Mouse (Mus musculus) brain, embryonic 14.5 days (tissue): ENCODE data around the gene Trarg1. TPM values are rescaled to one million over a fixed set of nuclear protein-coding genes. Genes with fewer than 3 reads are reported as not detected.
A peak's percentile ranks its signal among the peaks of the same experiment; 100 is the strongest.

Source experiments
- DNase-seq: peaks from one replicate; pipeline ENCODE4 v3.0.0-alpha.2; 2011; ENCODE audit warnings: low read depth
- CTCF ChIP-seq: fragments of 200-500 bp; IDR thresholded peaks from 2 replicates; pipeline ENCODE4 v1.5.1; 2012; ENCODE audit warnings: inconsistent platforms, mild to moderate bottlenecking, moderate library complexity, borderline replicate concordance; ENCODE audit not compliant: insufficient read depth, insufficient read length; ENCODE audit errors: extremely low read depth
- POLR2A ChIP-seq: fragments of 200-500 bp; IDR thresholded peaks from 2 replicates; pipeline ENCODE4 v1.6.1; 2012; ENCODE audit warnings: mild to moderate bottlenecking, inconsistent platforms, borderline replicate concordance; ENCODE audit not compliant: poor library complexity, insufficient read depth, insufficient read length, severe bottlenecking; ENCODE audit errors: extremely low read depth
- polyA plus RNA-seq: library from polyadenylated mRNA; depleted of rRNA; stranded (reverse); fragments of >200 nt; gene quantifications from 2 replicates; pipeline ENCODE4 v1.2.3, GENCODE M21; 2012

The Trarg1 gene
- polyA plus RNA-seq, 1 experiment = 0.14 TPM

DNA sequence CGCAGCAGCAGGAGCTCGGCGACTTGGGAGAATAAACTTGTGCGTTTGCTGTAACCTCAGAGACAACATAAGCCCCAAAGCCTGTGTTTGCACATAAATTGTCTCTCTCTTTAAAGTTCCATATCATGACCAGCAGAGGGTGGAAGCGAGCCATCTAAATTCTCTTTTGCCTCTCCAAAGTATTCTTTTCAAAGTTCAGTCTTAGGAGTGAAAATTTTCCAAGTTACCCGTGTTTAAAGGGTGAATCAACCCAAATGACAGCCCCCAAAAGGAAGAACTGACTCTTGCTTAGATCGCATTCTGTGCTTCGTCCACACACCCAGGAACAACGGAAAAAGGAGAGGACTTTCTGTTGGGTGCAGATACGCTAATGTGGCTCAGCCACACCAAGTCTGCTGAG, 24.5 kb upstream of the Trarg1 start:
- TF ChIP-seq POLR2A (no peak), CTCF (peak; percentile 45; the same call in 1 of the 2 replicates)
- DNase-seq = peak; percentile 79

DNA sequence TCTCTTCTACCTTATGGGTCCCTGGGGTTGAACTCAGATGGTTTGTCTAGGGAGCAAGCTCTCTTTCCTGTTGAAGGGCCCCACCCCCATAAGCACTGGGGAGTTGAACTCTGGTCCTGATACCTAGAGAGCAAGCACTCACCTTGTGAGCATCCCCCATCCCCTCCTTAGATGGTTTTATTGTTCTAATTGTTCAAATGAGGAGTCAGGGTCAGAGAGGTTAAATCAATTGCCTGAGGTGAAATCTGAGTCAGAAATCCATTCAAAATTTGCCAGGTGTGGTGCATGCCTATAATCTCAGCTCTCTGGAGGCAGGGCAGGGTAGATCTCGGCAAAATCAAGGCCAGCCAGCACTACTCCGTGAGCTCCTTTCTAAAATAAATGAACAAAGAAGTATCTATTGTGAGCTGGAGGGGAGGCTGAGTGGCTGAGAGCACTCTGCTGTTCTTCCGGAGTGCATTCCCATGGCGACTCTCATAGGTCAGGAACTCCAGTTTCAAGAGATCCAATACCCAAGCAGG, 22.1 kb upstream of the Trarg1 start:
- TF ChIP-seq CTCF = no peak
- TF ChIP-seq POLR2A = no peak
- DNase-seq = no peak

DNA sequence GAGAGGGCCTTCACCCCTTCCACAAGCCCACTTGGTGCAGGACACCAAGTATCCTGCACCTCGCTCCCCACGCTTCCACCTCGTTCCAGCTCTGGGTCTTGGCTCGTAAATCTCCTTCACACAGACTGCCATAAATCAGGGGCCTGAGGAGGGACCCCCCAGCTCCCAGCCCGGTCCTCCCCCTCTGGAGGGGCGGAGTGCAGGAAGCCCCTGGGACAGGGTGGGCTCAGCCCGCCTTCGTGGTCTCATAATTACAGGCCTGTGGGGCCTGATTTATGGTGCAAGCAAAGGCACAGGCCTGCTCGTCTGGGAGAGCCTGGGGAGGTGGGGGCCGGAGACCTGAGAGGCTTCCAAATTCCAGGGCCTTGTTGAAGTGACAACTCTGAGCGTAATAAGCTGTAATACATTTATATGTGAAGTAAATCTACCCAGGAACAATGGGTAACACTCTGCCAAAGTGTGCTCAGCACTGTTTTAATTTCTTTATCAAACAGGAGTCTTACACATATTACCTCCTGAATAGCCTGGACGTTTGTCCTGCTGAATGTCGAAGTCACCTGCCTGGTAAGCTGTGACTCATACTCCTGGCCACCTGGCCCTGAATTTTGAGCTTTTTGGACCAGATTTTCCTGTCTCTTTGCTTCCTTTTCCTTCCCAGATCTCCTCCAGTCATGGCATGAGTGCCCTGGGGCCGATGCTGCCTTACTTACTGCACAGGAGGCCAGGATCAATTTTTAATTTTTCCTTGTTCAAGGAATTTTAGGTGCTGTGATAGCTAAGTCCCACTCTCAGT, 20.3 kb upstream of the Trarg1 start:
- no peak for TF ChIP-seq CTCF
- no peak for TF ChIP-seq POLR2A
- DNase-seq = no peak

DNA sequence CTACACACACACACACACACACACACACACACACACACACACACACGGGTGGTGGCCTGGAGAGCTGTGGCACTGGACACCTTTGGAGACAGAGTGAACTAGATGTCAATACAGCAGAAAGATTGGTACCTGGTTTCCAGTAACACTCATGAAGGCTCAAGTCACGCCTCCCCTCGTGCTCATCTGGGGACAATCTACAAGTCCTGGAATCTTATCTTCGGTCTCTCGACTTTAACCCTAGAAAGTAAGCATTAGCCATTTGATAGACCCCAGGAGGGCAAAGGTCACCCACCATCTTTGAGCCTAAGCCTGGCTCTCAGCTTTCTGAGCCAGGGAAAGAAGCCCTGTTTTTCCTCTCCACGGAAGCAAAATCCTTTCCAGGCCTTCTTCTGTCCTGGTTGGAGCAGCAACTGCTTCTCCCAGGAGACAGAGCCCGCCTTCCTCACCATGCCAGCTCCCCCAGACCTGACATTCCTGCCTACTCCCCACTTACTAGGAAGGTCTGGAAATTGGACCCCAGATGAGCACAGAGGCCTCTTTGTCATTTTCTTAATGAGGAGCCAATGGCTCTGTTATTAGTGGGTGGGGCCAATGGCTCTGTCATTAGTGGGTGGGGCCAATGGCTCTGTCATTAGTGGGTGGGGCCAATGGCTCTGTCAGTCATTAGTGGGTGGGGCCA, 17.7 kb upstream of the Trarg1 start:
- no peak for TF ChIP-seq CTCF
- no peak for TF ChIP-seq POLR2A
- no peak for DNase-seq

DNA sequence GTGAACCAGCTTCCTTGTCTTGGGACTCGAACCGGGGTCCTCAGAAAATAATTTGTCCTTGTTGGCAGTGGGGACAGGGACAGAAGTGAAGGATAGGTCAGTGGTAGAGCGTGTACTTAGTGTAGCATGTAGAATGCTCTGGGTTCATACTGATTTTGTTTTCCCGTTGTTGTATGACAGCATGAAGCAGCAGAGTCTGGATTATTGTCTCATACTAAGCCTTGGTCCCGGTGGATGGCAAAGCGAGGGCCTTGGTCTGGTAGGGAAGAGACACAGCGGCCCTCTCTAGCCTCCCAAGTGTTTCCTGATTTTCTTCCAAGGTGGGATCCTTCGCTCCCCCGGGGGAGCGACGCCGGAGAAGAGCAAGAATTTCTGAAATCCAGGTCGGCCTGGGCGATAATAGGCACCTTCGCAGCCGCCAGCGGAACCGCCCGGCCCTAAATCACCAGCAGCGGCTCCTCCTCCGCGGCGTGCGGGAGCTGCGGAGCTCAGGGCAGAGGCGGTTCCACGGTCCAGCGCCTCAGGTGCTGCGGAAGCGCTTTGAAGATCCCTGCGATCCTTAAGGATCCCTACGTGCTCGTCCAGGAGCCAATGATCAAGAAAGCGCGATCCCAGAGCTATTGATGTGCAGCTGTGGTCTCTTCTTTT, 13.5 kb upstream of the Trarg1 start:
- TF ChIP-seq CTCF (no peak), POLR2A (no peak)
- DNase-seq = peak; percentile 50

DNA sequence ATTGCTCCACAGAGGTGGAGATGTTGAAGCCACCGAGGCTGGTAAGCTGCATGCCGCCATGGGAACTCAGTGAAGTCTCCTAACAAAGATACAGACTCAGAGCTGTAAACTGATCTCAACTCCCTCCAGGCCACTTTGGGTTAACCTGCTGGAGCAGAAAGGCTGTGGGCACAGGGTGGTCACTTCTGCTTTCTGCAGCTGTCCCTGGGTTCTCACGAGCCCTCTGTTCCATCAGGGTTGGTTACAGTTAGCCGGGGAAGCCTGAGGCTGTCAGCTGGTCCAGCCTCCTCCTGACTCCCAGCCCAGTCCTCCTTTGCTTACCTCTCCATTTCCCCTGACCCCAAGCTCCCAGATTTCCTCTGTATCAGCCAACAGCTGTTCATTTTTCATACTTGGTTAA, 11.8 kb upstream of the Trarg1 start:
- no peak for DNase-seq
- no peak for TF ChIP-seq CTCF

DNA sequence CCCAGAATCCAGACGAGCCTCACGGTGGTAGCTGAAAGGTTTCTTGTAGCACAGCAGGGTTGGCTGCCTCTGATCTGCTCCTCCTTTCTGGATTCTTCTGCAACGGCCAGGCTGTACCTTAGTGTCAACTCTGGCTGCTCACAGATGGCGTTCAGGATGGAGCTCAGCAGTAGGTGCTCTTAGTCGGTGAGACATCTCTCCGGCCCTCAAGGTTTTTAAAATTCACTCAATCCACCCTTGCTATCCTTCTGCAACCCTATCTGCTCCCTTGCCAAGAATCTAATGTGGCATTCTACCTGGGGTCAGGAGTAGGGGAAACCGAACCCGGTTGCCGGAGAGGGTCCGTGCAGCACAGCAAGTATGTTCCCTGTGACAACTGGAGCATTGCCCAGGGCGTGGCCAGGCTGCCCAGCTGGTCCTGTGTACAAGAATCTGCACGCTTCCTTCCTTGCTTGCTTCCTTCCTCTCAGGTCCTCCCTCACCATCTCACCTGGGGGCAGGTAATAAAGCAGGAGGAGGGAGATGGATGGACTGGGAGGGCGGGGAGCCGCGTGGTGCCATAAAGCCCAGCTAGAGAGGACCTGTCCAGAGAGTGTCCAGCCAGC, 7.6 kb upstream of the Trarg1 start, which contains the start of gene Bhlha9:
Gene Bhlha9, plus strand, starts transcription at position 600 of the 605 bp plus-strand sequence.
- TF ChIP-seq CTCF = no peak
- no peak for TF ChIP-seq POLR2A
- DNase-seq = no peak

DNA sequence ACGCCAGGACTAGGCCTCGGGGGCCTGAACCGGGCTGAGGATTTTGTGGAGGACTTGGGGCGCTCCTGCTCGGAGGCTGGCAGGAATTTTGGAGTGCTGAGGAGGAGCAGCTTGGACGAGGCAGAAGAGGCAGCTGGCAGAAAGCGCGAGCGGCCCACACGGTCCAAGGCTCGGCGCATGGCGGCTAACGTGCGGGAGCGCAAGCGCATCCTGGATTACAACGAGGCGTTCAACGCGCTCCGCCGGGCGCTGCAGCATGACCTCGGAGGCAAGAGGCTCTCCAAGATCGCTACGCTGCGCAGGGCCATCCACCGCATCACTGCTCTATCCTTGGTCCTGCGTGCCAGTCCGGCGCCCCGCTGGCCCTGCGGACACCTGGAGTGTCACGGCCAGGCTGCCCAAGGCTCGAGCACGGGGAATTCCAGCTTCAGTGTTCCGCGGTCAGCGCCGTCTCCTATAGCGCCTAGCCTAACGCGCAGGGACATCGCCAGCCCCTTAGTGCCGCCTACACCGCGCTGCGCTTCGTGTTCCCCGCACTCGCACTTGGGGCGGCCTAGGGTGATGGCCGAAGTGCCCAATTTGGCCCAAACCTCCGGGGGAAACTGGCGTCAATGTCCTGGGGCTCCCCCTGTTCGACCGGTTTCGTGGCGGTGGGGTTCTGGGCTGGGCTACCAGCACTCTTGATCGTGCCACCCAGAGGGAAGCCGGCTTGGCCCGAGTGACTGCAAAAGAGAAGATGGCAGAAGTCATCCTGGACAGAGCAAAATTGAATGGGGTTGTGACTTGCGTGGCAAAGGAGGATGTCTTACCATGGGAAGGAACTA, 6.8 kb upstream of the Trarg1 start:
- peak; percentile 46 for DNase-seq
- no peak for TF ChIP-seq CTCF
- TF ChIP-seq POLR2A = no peak

DNA sequence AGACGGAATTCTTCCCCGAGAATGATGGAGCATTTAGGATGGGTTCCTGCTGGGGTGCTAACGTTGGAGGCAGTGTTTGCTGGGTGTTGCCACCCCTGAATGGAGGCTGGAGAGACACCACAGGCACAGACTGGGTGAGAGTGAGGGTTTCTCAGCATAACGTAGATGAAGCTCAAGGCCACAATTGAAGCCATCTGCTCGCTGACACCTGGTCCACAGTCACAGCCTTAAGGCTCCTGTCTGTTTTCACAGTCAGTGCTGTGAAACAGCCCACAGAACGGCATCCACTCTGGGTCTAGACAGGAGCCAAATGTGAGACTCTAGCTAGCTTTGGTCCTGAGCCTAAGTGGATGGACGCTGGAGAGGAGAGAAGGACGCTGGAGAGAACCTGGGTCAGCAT, 5.4 kb upstream of the Trarg1 start:
- TF ChIP-seq POLR2A (no peak), CTCF (no peak)
- no peak for DNase-seq

DNA sequence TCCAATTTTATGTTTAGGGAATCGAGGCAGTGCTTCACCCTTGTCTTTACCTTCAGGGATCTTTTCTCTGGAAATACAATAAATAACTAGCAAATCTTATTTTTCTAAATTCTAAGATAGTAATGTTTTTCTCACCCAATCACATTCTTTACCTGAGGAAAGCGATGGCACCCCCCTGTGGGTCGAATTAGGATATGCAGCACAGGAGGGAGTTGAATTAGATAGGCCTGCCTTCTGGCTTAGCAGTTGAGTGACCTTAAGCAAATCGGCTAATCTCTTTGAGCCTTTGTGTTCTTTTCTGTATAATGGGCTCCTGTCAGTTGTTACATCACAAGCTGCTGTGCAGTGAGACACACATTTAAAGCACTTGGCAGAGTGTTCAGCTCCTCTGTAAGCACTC, 4.9 kb upstream of the Trarg1 start:
- DNase-seq = no peak

More for the DNA sequence above, 4.9 kb upstream of the Trarg1 start:
- TF ChIP-seq POLR2A (no peak), CTCF (peak; percentile 12; the same call in 1 of the 2 replicates)
